Mouse (Mus musculus) bone marrow macrophage, adult 2 months (primary cell): ENCODE measurements around the gene Kcnq2.

Experiments
- CTCF ChIP-seq: IDR thresholded peaks from 2 replicates; pipeline ENCODE4 v1.5.1; 2012; ENCODE audit warnings: low read depth, mild to moderate bottlenecking, low read length, moderate library complexity
- POLR2A ChIP-seq: IDR thresholded peaks from 2 replicates; pipeline ENCODE4 v1.6.1; 2012; ENCODE audit warnings: mild to moderate bottlenecking, low read depth, low read length, borderline replicate concordance

DNA sequence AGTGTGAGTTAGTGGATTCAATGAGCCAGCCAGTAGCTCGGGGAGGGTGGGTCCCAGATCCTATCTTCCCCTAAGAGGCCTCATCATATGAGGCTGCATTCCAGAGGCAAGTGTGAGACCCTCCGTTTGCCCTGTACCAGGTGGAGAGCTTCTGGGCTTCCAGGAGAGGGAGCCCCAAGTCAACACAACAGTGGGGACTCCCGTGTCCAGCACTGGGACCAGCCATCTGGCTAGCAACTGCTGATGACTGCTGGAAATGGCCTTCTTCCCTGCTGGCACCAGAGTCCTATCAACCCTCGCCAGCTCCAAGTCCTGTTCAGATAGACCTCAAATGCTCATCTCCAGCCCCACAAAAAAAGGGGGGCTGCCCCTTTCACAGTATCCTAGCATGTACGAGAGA lies 102.7 kb downstream of the Kcnq2 start:
- TF ChIP-seq CTCF (no peak), POLR2A (no peak)
